Mouse (Mus musculus) layer of hippocampus, postnatal 10 days (tissue): ENCODE results near the gene Rtkn2. TPM values are rescaled to one million over a fixed set of nuclear protein-coding genes. Genes with fewer than 3 reads are reported as not detected.

Experiments
- DNase-seq, 2 experiments: peaks; one replicate each; pipeline ENCODE4 v3.0.0; 2021; ENCODE audit warnings: low spot score in 2 of 2
- total RNA-seq, 2 experiments: library from RNA; stranded (reverse); gene quantifications; 2 replicates each; pipeline ENCODE4 v1.2.3; 2021

Rtkn2 gene
- total RNA-seq, 2 experiments from 2014 or later = 4.1 to 4.4 TPM

GRCm38 (mm10) chr10:68103078-68103855, 123.9 kb downstream of the Rtkn2 start:
- DNase-seq = no peak

- DNase-seq = no peak
These were observed 124.6 kb downstream of the Rtkn2 start for GRCm38 (mm10) chr10:68103988-68104387.

GRCm38 (mm10) chr10:68104481-68104880, 125.1 kb downstream of the Rtkn2 start:
- DNase-seq = no peak

- no peak for DNase-seq
These were observed 125.8 kb downstream of the Rtkn2 start for GRCm38 (mm10) chr10:68104881-68105781.

GRCm38 (mm10) chr10:68106351-68106950, 127.1 kb downstream of the Rtkn2 start:
- no peak for DNase-seq

- DNase-seq = no peak
These were observed 128.3 kb downstream of the Rtkn2 start for GRCm38 (mm10) chr10:68107716-68108115.

Other genes starting within 250 kb of the Rtkn2 start
- gene Zfp365, start 66.9 kb upstream of the Rtkn2 start, total RNA-seq = 10 to 100 TPM; 68.7 to 73.4 TPM